Mouse (Mus musculus) ES-E14 (cell line): Measurements from ENCODE around the gene Ift122.

Experiments
- CHD2 ChIP-seq: IDR thresholded peaks from 2 replicates; pipeline ENCODE4 v1.6.1; 2014; ENCODE audit warnings: mild to moderate bottlenecking, low read depth, low read length, inconsistent platforms
- HCFC1 ChIP-seq: IDR thresholded peaks from 2 replicates; pipeline ENCODE4 v1.6.1; 2012; ENCODE audit warnings: low read length, inconsistent platforms, borderline replicate concordance; ENCODE audit not compliant: insufficient read depth
- MAFK ChIP-seq: IDR thresholded peaks from 2 replicates; pipeline ENCODE4 v1.6.1; 2014; ENCODE audit warnings: mild to moderate bottlenecking, low read depth, low read length, inconsistent platforms; ENCODE audit not compliant: insufficient read depth
- ZC3H11A ChIP-seq: IDR thresholded peaks from 2 replicates; pipeline ENCODE4 v1.6.1; 2012; ENCODE audit warnings: low read depth, mild to moderate bottlenecking, inconsistent platforms, low read length, borderline replicate concordance

- TF ChIP-seq ZC3H11A (no peak), HCFC1 (no peak), MAFK (no peak), CHD2 (no peak)
Measured at GRCm38 (mm10) chr6:115901489-115901931, 48.2 kb downstream of the Ift122 start.
